Mouse (Mus musculus) kidney, postnatal 14 days (tissue): ENCODE measurements around the gene Med13.
A peak's percentile ranks its signal among the peaks of the same experiment; 100 is the strongest.

ENCODE experiments used
- DNase-seq: peaks from one replicate; pipeline ENCODE4 v3.0.0; 2022; ENCODE audit warnings: mixed read lengths

Gene Med13

GRCm38 (mm10) chr11:86356854-86357788 is at the start of gene Med13:
Gene Med13 (minus strand): TSS chr11:86357602.
- DNase-seq = peak; percentile 67

- DNase-seq = no peak
Observed at GRCm38 (mm10) chr11:86404590-86404989, 47.2 kb upstream of the Med13 start.

- DNase-seq = no peak
Observed at GRCm38 (mm10) chr11:86403845-86404244, 46.4 kb upstream of the Med13 start.

GRCm38 (mm10) chr11:86399241-86400107 is 42.1 kb upstream of the Med13 start:
- no peak for DNase-seq

GRCm38 (mm10) chr11:86396950-86397594 is 39.7 kb upstream of the Med13 start:
- no peak for DNase-seq

GRCm38 (mm10) chr11:86396518-86396917 is 39.1 kb upstream of the Med13 start:
- no peak for DNase-seq

- peak; percentile 78 for DNase-seq
Observed at GRCm38 (mm10) chr11:86395513-86396125, 38.2 kb upstream of the Med13 start.

- DNase-seq = no peak
Observed at GRCm38 (mm10) chr11:86395100-86395499, 37.7 kb upstream of the Med13 start.

GRCm38 (mm10) chr11:86391687-86392086 is 34.3 kb upstream of the Med13 start:
- no peak for DNase-seq

GRCm38 (mm10) chr11:86390308-86390707 is 32.9 kb upstream of the Med13 start:
- DNase-seq = peak; percentile 20

GRCm38 (mm10) chr11:86389506-86389905 is 32.1 kb upstream of the Med13 start:
- DNase-seq = no peak

- no peak for DNase-seq
Observed at GRCm38 (mm10) chr11:86388821-86389480, 31.5 kb upstream of the Med13 start.

GRCm38 (mm10) chr11:86387121-86387893 is 29.9 kb upstream of the Med13 start:
- DNase-seq = no peak

GRCm38 (mm10) chr11:86386576-86386975 is 29.2 kb upstream of the Med13 start:
- DNase-seq = no peak

GRCm38 (mm10) chr11:86385710-86386282 is 28.4 kb upstream of the Med13 start:
- no peak for DNase-seq

GRCm38 (mm10) chr11:86384141-86384540 is 26.7 kb upstream of the Med13 start:
- DNase-seq = no peak

GRCm38 (mm10) chr11:86382520-86383157 is 25.2 kb upstream of the Med13 start:
- DNase-seq = no peak

- DNase-seq = no peak
Observed at GRCm38 (mm10) chr11:86381478-86382091, 24.2 kb upstream of the Med13 start.

GRCm38 (mm10) chr11:86380521-86381238 is 23.3 kb upstream of the Med13 start:
- DNase-seq = no peak
